Mouse (Mus musculus) lung, adult 2 months (tissue): ENCODE measurements around the gene Gapdhs.

Experiments
- CTCF ChIP-seq: fragments of 200-500 bp; IDR thresholded peaks from 2 replicates; pipeline ENCODE4 v1.5.1; 2011; ENCODE audit warnings: mild to moderate bottlenecking, low read length, control low read depth; ENCODE audit not compliant: insufficient read depth
- POLR2A ChIP-seq: fragments of 200-500 bp; IDR thresholded peaks from 2 replicates; pipeline ENCODE4 v1.6.1; 2011; ENCODE audit warnings: low read depth, mild to moderate bottlenecking, control low read depth, low read length, borderline replicate concordance; ENCODE audit errors: extremely low read depth

DNA sequence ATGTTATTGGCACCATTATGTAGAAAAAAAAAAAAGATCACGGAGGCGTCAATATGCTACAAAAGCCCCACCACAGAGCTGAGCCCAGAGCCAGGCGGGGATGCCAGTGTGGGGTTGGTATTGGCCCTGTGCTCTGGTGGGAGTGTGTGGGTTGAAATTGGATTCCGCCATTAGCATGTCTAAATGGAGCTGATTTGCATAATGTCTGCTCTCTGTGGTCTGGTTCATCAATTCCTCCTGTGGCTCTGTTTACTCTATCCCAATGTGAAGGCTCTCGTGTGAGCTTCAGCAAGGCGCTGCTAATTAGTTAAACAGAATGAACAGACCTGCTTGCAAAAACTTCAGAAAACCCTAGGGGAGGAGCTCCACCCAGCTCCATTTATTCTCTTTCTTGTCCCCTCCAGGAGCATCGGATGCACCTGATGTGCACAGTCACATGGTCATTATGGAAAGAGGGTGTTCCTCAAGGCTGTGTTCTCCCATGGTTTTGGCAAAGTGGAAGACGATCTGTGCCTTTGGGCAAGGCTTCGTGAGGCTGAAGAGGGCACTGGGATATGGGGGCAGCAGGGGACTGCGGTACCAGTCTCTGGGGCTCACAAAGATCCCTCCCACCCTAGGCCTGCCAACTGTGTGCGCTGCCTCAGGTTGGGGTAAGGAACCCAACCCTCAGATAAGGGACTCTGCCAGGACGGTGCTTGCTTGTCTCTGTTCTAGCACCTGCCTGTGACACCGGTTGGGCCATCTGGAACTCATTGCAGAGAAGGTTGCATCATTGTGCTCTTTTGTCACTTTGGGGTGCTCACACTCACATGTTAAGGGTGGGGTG lies 42.5 kb upstream of the Gapdhs start:
- TF ChIP-seq CTCF (no peak), POLR2A (no peak)
